Mouse (Mus musculus) ES-Bruce4 (cell line): ENCODE results near the gene BC029722.

Experiments
- CTCF ChIP-seq: IDR thresholded peaks from one replicate; pipeline ENCODE4 v1.8.1; 2011; ENCODE audit warnings: low read depth, low read length
- POLR2A ChIP-seq: IDR thresholded peaks from one replicate; pipeline ENCODE4 v1.8.1; 2011; ENCODE audit warnings: low read length; ENCODE audit not compliant: insufficient read depth

- no peak for TF ChIP-seq POLR2A
- TF ChIP-seq CTCF = no peak
Observed at GRCm38 (mm10) chr2:155779506-155779905, 39.7 kb downstream of the BC029722 start.
